Mouse (Mus musculus): Measurements from ENCODE around the gene Ube2v1.

GRCm38 (mm10) chr2:167605817-167606744 lies 25.8 kb downstream of the Ube2v1 start:
- TF ChIP-seq POLR2A (IDR thresholded peaks at IDR 0.05; ENCODE audit: low read depth, low read length) (no peak), CTCF (conservative IDR thresholded peaks at IDR 0.05; ENCODE audit: insufficient read depth, insufficient read length, low read depth, low read length) (no peak)

Data from kidney, adult 2 months (tissue).